Mouse (Mus musculus): ENCODE data around the gene Ccdc154.

DNA sequence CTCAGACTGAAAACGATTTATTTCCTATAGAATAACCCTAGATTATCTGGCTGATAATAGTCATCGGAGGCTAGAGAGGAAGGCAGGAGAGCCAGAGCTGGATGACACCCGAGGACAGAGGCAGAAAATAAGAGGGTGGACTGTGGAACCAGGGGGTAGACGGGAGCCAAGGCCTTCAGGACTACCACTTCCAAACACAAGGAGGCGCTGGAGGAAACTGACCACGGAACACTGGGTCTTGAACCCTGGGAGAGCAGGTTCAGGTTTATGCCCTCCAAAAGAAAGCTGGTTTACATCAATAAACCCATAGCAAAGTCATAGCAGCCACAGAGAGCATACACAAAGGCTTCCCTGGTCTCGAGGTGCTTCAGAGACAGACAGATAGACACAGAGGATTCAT is 38.3 kb upstream of the Ccdc154 start:
- peak; percentile 62 for TF ChIP-seq CTCF (IDR thresholded peaks at IDR 0.05; ENCODE audit: insufficient read depth, low read length)
- TF ChIP-seq POLR2A (IDR thresholded peaks at IDR 0.05; ENCODE audit: borderline replicate concordance, extremely low read depth, low read depth, low read length) = no peak
